Mouse (Mus musculus): Measurements from ENCODE around the gene Brf1.
A peak's percentile ranks its signal among the peaks of the same experiment; 100 is the strongest.

Gene Brf1

GRCm38 (mm10) chr12:112976371-112977073 lies 24.0 kb downstream of the Brf1 start, which contains the start of gene Btbd6:
Btbd6 (plus strand) TSS chr12:112976482.
- DNase-seq, result peak; percentile 87

GRCm38 (mm10) chr12:112974736-112975135 lies 25.8 kb downstream of the Brf1 start:
- no peak for DNase-seq

- no peak for DNase-seq
Observed at GRCm38 (mm10) chr12:112969616-112970015, 30.9 kb downstream of the Brf1 start.

- no peak for DNase-seq
Observed at GRCm38 (mm10) chr12:112968943-112969342, 31.6 kb downstream of the Brf1 start.

DNA sequence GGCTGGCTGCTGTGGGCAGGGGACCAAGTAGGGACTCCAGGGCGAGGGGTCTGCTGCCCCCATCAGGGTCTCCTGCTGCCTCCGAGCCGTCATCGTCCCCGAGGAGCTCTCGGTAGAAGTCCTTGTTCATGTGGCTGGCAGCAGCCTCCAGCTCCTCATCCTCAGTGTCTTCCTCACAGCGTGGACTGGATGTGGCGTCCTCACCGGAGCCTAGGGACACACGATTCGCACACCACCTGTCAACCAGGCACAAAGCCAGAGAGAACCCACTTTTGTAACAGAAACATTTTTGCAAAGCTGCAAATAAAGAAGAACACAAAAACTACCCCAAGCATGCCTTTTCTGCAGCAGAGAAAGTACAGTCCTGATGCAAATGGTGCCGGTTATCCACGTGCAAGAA lies 34.7 kb downstream of the Brf1 start:
- DNase-seq, result no peak

DNA sequence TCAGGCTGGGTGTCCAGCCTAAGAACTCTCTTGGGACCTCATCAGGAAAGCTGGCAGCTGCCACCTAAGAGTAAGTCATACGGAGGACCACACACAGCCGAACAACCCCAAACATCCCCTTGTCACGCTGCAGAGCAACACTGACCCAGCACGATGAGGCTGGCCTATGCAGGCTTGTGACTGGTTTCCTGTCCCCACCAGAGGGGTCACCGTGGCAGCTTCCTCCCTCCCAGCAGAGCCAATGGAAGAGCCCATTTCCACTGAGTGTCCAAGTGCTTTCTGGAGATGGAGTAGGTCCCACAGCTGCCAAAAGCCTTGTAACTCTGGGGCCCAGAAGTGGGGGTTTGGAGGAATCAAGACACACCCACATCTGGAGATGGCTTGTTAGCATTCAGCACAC lies 38.6 kb downstream of the Brf1 start:
- DNase-seq, result no peak

- no peak for DNase-seq
Observed at GRCm38 (mm10) chr12:112961428-112961827, 39.1 kb downstream of the Brf1 start.

DNA sequence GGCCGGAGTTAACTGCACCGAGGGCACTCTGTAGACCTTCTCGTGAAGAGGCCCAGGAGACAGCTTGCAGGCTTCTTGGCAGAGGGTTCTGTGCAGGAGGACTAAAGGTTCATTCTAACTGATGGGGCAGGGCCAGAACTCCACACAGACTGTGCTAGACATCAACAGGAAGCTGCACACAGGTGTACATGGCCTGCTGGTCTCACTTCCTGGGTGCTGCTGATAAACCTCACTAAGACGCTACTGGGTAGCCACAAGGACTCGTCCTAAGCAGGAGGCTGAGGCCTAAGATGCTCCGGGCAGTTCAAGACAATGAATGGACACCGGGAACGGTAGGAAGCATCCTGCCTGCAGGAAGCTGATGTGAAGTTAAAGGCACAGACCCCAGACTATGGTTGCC lies 41.1 kb downstream of the Brf1 start:
- no peak for DNase-seq

DNA sequence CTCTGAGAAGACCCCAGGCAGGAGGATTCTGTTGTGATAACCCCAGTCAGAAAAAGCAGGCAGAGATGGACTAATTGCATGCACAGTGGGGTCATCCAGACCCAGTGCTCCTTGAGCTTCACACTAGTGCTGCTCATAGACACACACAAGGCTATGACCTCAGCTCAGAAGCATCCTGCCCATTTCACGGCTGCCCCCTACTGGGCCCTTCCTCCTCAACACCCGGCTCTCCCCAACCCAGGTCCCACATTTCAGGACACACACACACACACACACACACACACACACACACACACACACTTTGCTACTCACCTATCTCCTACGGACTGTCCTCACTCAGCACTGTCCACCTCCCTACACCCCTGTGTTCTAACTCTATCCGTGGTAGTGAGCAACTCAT lies 42.2 kb downstream of the Brf1 start:
- DNase-seq, result no peak

- DNase-seq, result peak; percentile 78
Observed at GRCm38 (mm10) chr12:112955800-112956199, 44.7 kb downstream of the Brf1 start.

DNA sequence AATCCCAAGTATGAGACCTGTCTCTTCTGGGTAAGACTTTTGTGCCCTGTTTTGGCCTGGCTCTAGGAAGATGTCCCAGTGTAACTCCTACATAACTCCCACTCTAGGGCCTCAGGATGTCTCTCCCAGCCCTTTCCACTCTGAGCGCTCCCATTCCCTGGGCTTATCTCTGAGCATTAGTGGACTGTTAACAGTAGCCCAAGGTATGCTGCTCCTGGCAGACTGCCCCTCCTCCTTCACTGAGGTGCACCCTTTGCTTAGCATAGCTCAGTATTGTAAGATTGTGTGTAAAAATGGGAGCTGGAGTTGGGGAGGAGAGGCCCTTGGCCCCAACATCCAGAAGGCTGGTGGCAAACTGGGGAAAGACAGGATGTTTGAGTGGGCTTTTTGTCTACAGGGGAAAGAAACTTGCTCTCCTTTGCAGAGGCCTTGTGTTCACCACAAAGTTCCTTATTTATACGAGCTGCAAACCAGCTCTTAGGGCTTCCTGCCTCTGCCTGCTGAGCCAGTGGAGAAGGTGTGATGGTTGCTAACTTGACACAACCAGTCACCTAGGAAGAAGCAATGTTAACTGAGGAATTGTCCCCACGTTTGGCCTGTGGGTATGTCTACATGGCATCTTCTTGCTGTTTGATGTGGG lies 47.5 kb downstream of the Brf1 start:
- no peak for DNase-seq

GRCm38 (mm10) chr12:112952433-112952832 lies 48.1 kb downstream of the Brf1 start:
- DNase-seq, result no peak

DNA sequence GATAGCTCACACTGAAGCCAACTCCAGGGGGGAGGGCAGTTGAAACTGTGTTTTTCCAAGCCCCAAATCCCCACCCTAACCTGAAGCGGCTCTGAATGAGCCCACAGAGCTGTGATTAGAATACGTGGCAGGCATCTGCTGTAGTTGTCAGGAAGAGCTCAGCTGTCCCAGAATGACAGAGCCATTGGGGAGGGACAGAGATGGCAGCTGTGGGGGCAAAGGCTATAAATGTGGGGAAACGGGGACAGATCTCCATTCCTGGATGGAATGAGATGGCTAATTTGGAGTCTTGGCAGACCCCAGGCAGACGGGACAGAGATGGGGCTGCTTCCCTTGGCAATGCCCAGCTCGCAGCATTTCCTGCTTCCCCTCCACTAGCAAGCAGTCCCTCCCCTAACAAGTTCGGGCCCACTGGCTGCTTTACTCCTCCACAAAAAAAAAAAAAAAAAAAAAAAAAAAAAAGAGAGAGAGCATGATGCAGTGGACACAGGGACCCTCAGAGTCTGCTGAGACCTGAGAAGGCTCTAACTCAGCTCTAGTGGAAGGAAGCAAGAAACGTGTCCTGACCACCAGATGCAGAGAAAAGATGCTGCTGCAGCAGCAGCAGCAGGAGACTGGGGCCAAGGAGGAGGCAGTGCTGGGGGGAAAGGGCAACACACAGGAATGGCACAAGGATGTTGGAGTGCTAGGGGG lies 49.2 kb downstream of the Brf1 start:
- no peak for DNase-seq

- no peak for DNase-seq
Observed at GRCm38 (mm10) chr12:112950761-112951129, 49.8 kb downstream of the Brf1 start.

DNA sequence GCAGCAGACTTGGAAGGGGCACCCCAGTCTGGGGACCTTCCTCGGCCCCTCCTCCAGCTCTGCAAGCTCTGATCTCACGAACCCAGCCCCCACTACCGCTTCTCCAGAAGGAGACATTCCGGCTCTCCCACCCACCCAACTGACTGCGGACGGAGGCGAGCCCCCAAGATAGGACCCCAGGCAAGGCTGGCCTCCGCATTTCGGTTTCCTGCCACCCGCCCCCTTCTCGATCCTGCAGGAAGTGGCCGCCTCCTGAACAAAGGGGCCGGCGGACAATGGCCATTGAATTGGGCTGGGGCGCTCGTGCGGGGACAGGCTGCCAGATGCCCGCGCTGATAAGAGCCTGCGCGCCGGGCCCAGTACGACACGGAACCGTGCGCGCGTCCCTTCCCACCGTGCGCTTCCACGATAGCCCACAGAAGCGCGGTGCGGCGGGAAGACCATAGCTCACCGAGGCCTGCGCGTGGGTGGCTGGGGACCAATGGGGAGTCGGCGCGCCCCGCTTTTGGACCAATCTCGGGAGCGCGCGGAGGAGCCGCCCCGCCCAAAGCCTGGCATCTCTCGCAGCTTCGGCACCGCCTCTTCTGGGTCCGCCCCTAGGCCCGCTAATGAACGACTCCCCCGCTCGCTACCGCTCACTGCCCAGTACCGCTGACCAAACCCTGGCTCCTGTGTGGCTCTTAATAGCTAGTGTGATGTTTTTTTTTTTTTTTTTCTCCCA lies 50.3 kb downstream of the Brf1 start:
- peak; percentile 85 for DNase-seq

GRCm38 (mm10) chr12:112947307-112947706 lies 53.2 kb downstream of the Brf1 start:
- peak; percentile 36 for DNase-seq

DNA sequence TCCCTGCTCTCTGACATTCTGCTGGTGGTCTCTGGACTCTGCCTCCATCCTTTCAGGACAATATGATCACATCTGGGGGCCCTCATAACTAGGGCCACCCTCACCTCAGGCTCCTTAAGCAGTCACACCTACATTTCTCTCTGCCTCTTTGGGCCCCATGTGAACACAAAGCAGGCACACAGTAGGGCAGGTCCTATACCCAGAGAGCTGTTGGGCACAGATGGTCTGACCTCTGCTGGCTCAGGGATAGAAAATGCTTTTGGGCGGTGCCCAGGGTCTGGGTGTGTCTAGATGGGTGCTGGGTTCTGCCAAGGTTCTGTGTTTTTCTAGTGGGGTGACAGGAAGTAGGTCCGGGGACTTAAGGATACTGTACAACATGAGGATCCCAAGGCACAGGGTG lies 56.8 kb downstream of the Brf1 start:
- DNase-seq, result no peak

DNA sequence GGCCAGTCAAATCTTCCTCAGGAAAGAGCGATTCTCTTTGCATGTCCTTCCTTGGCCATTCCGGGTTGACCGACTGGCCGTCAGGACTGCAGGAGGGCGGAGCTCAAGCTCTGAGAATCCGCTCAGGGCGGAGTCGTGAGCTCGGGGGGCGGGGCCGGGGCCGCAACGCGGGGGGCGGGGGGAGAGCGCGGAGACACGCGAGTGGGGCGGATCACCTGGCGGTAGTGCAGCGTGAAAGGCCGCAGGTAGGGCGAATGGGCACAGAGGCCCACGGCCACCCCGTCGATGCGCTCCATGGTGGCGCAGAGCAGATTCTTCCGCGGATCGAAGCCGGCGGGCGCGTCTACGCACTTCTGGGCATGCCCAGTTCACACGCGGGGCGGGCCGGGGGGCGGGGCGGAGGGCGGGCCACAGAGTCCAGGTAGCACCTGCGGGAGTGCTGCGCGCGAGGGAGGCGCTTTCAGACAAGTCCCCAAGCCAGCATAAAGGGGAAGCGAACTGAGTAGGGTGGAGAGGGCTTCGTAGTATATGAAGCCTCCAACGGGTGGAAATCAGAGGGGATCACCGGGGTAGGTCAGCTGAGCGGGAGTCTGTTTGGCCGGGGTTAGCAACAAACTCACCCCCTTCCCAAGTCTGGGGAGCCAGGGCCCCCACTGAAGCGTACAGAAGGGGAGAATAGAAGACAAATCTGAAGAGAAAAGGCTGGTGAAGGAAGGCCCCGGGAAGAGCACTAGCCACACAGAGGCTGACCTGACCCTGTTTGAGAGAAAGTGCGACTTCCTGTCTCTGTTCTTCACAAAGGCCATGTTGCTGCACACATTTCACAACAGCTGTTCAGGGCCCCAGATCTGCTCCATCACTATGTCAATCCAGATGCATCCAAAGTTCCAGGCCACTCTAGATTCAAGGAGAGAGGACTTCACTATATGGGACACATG lies 58.5 kb downstream of the Brf1 start, which contains the start of gene Nudt14:
Nudt14 (minus strand) TSS at position 349 of the 938 bp plus-strand sequence.
- DNase-seq, result peak; percentile 87

- no peak for DNase-seq
Observed at GRCm38 (mm10) chr12:112941156-112941775, 59.2 kb downstream of the Brf1 start.

DNA sequence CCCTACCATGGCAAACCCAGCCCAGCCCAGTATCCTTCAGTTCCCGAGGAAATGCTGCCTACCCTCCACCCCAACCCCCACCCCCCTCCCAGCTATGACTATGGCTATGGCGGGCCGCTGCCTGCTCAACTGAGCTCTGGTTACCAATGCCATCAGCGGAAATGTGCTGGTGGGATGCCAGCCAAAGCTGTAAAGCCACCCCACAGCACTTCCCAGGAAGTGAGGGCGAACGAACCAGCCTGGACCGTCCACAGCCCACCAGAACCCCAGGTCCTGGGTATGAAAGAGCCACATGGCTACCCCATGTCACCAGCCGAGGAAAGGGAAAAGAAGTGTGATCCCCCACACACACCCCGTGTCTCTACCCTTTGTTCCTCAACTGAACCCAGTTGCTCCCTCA lies 59.8 kb downstream of the Brf1 start:
- no peak for DNase-seq

GRCm38 (mm10) chr12:112940238-112940637 lies 60.3 kb downstream of the Brf1 start:
- DNase-seq, result no peak

Data from liver (tissue).